Mouse (Mus musculus) liver, postnatal 0 days (tissue): Measurements from ENCODE around the gene Fbll1.

Experiments
- CTCF ChIP-seq: sonication (generic); IDR thresholded peaks from 2 replicates; pipeline ENCODE4 v1.5.1; 2016; ENCODE audit warnings: antibody characterized with exemption, low read depth
- EP300 ChIP-seq: IDR thresholded peaks from 2 replicates; pipeline ENCODE4 v1.6.1; 2016; ENCODE audit warnings: antibody characterized with exemption, low read depth, mild to moderate bottlenecking

- no peak for TF ChIP-seq CTCF
- TF ChIP-seq EP300 = no peak
These were observed 12.8 kb upstream of the Fbll1 start for GRCm38 (mm10) chr11:35811458-35811857.
